Mouse (Mus musculus): ENCODE measurements around the gene Tox4. TPM values are rescaled to one million over a fixed set of nuclear protein-coding genes. Genes with fewer than 3 reads are reported as not detected.

The Tox4 gene
- polyA plus RNA-seq, 1 experiment from 2014 or later = 56.6 TPM

DNA sequence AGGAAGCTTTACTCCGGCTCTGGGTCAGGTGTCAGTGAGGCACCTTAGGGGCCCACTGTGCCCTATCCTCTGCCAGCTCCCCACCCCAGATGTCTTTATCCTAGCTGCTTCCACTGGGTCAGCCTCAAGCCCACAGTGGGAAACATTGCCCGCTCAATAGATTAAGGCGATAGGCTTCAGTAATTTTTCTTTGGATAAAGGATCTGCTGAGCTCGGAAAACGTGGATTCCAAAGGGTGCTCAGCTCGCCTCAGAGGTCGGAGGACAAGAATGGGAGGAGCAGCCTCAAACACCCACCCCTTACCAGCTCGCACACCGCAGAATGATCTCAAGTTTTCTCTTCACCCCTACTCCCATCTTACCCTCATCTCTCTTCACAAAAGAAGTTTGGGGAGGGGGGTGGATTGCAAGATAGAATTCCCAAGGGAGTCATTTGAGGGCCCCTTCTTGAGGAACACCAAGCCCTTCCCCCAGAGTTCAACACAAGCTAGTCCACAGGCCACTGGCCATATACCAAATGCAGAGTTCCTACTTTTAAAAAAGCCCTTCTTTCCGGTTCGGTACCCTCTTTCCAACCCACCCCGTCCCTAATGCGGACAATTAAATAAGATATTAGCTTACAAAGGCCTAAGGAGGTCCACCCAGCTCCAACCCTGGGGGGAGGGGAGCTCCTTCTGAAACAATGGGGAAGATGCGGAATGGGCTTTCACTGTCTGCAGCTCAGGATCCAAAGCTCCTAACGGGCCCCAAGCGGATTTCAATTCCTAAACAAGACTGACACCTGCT, 37.7 kb downstream of the Tox4 start:
- Histone ChIP-seq H3K36me3 (replicated peaks) (peaks cover 60% of the 10 kb centered on the region), H3K9me3 (peaks cover 17% of the 10 kb centered on the region; the same call in 1 of the 2 replicates), H3K4me1 (peaks cover 64% of the 10 kb centered on the region), H3K27me3 (ENCODE audit: poor library complexity, severe bottlenecking) (no peaks in the 10 kb centered on the region), H3K4me3 (peak overlapping the region; percentile 69), H3K27ac (peak overlapping the region; percentile 94)
- WGBS = 1% methylated on average over 16 of the region's 16 CpGs
- DNase-seq (ENCODE audit: extremely low spot score, low spot score) = peak; percentile 62

DNA sequence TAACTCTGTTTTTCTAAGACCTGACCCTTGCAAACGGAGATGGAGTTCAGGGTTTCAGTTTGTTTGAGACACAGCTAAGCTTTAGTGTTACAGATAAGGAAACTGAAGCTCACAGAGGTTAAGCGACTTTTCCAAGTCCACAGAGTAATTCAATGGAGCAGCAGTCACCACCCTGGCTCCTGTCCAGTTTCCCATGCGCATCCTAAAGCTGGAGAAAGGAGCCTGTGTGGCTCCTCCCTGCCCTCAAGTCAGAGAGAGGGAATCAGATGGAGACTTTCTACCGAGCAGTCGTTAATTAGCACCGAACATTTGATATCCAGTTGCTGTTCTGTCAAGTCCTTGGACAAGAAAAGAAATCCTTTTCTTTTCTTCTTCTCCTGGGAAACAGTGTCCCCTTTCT, 40.4 kb downstream of the Tox4 start:
- DNase-seq (ENCODE audit: extremely low spot score, low spot score) = no peak
- Histone ChIP-seq H3K4me3 (no peak overlapping the region), H3K4me1 (peaks cover 40% of the 10 kb centered on the region), H3K27me3 (ENCODE audit: poor library complexity, severe bottlenecking) (no peaks in the 10 kb centered on the region), H3K27ac (no peak overlapping the region), H3K36me3 (replicated peaks) (peaks cover 55% of the 10 kb centered on the region), H3K9me3 (no peaks in the 10 kb centered on the region)
- 74% methylated on average over 6 of the region's 6 CpGs for WGBS

DNA sequence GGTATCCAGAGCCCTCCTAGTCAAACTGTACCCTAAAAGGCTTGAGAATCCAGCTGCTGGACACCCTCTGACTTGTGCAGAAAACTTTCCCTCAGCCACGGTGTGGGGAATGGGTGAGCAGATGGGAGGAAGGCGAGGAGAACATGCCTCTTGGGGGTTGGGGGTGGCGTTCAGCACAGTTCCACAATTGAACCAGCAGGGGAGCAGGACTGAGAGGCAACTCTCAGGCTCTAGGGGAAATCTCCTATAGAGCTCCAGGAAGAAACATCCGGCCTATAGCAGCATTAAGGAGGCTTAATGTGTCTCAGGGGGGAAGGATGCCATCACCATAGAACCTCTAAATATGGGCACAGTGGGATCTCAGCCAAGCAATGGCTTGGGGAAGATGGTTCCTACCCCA, 46.9 kb downstream of the Tox4 start:
- WGBS = 2% methylated on average over 4 of the region's 4 CpGs
- H3K36me3 ChIP-seq (replicated peaks) = peaks cover 22% of the 10 kb centered on the region
- H3K27me3 ChIP-seq (ENCODE audit: poor library complexity, severe bottlenecking) = peaks cover 4% of the 10 kb centered on the region
- peak overlapping the region; percentile 79 for H3K4me3 ChIP-seq
- H3K9me3 ChIP-seq = no peaks in the 10 kb centered on the region
- peaks cover 51% of the 10 kb centered on the region for H3K4me1 ChIP-seq
- peak overlapping the region; percentile 97 for H3K27ac ChIP-seq
- DNase-seq (ENCODE audit: extremely low spot score, low spot score) = no peak

DNA sequence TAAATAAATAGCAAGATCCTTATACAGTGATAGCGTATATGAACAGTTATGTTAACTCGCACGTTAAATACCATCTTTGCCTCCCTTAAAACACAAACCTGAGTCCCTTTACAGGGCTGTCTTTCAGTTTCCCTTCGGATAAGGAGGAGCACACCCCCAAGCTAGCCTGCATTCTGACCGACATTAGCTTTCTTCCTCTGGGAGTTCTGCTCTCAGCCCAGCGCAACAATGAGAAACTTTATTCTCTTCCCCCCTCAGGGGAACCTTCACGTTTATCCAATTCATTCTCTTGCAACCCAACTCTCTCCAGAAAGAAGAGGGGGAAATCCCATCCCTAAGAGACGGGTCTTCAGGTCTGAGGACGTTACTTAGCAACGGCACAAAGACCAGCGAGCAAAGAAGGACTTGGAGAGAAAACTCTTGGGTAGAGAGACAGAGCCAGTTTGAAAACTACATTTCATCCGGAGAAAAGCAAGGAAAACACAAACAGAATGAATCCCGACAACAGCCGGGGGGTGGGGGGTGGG, 48.5 kb downstream of the Tox4 start:
- peaks cover 4% of the 10 kb centered on the region for H3K27me3 ChIP-seq (ENCODE audit: poor library complexity, severe bottlenecking)
- peak; percentile 53 for DNase-seq (ENCODE audit: extremely low spot score, low spot score)
- H3K9me3 ChIP-seq = no peaks in the 10 kb centered on the region
- peaks cover 19% of the 10 kb centered on the region for H3K36me3 ChIP-seq (replicated peaks)
- under 1% methylated on average over 14 of the region's 14 CpGs for WGBS
- H3K4me1 ChIP-seq = peaks cover 66% of the 10 kb centered on the region
- peak overlapping the region; percentile 97 for H3K27ac ChIP-seq
- H3K4me3 ChIP-seq = peak overlapping the region; percentile 79

DNA sequence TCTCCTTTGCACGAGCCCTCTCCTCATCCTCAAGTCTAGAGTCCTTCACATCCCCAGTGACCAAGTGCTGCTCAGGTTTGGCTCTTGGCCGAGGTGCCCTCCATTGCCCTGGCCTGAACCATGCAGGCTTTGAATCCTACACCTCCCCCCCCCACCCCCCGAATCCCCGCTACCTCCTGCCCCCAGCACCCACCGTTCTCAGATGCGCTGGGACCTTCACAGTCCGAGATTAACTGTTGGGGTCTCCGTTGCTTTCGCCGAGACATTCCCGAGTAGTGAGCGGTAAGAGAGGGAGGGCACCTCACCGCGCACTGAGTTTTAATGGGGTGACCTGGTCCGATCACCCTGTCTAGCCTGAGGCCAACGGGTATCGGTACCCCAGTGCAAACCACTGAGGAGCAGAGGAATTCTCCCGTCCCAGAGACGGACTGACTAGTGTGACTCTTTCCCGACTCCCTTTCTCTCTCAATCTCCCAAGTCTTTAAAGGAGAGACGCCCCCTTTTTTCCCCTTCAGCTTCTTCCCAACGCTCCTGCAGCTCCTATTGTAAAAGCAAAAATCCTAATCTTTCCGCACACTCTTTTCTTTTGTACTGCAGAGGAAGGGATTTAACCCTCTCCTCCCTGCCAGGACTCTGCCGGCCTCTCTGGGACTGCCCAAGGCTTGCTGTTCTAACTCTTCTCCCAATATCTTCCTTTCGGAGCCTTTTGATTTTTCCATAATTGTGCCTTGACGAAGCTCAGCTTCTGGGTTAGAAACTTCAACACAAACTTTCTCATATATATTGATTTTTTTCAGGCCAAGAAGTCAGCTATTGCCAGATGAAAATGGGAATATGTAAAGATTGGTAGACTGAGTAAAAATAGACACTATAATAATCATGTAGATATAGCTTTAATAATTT, 49.2 kb downstream of the Tox4 start, which contains the start of gene Sall2:
Gene Sall2 (minus strand): TSS at position 853 of the 903 bp plus-strand sequence.
- DNase-seq (ENCODE audit: extremely low spot score, low spot score) = peak; percentile 60
- Histone ChIP-seq H3K27ac (peak within 1 kb of the TSS; percentile 97), H3K36me3 (replicated peaks) (peaks cover 12% of the 10 kb centered on the region), H3K4me1 (peaks cover 72% of the 10 kb centered on the region), H3K27me3 (ENCODE audit: poor library complexity, severe bottlenecking) (peaks cover 4% of the 10 kb centered on the region), H3K4me3 (peak within 1 kb of the TSS; percentile 79), H3K9me3 (no peaks in the 10 kb centered on the region)
- WGBS = under 1% methylated on average over 26 of the region's 26 CpGs

DNA sequence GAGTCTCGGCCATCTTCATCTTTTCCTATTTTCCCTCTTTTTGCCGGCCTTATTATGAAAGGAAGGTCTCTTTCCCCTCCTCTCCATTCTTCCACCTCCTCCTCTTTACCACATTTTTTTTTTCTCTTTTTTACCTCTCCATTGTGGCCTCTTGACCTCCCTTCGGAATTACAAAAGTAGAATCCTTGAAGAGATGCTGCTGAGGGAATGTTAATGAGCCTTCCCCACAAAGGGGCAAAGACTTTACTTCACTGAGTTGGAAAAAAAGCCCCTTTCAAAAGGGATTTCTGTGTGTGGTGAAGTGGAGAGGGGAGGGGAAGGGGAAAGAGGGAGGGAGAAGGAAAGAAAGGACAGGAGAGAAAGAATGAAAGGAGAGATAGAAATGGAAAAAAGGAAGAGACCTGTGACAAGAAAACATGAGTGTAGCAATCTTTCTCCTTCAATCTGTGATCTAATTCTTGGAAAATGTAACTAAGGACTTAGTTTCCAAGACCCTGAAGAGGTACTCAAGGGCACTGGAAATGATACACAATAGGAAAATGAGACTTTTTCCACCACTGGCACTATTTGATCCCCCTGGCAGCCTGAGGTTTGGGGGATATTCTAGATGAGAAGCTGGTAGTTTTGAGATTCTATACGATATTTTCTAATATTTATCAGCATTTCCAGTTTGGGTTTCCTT, 52.3 kb downstream of the Tox4 start:
- H3K9me3 ChIP-seq = no peaks in the 10 kb centered on the region
- peaks cover 60% of the 10 kb centered on the region for H3K4me1 ChIP-seq
- peaks cover 4% of the 10 kb centered on the region for H3K27me3 ChIP-seq (ENCODE audit: poor library complexity, severe bottlenecking)
- DNase-seq (ENCODE audit: extremely low spot score, low spot score) = no peak
- H3K27ac ChIP-seq = peak overlapping the region; percentile 97
- peak overlapping the region; percentile 31 for H3K4me3 ChIP-seq
- no peaks in the 10 kb centered on the region for H3K36me3 ChIP-seq (replicated peaks)
- WGBS = 6% methylated on average over 4 of the region's 4 CpGs

DNA sequence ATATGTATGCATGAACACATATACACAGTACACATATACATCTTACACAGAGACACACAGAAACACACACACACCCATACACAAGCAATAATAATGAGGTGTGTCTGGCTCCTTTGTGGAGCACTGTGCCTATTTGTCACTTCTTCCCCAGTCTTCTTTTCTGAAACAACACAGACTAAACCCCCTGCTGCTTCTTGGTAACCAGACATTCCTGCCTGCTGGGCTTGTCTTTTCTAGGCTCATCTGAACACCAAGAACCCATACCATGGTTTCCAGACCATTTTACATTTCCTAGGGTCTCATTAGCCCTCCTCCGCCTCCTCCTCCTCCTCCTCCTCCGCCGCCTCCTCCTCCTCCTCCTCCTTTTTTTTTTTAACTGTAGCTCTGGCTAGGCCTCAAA, 53.2 kb downstream of the Tox4 start:
- no peaks in the 10 kb centered on the region for H3K36me3 ChIP-seq (replicated peaks)
- H3K27me3 ChIP-seq (ENCODE audit: poor library complexity, severe bottlenecking) = peaks cover 4% of the 10 kb centered on the region
- WGBS = 45% methylated on average over 1 of the region's 3 CpGs
- DNase-seq (ENCODE audit: extremely low spot score, low spot score) = no peak
- H3K4me3 ChIP-seq = no peak overlapping the region
- H3K9me3 ChIP-seq = no peaks in the 10 kb centered on the region
- peaks cover 51% of the 10 kb centered on the region for H3K4me1 ChIP-seq
- H3K27ac ChIP-seq = peak overlapping the region; percentile 97

DNA sequence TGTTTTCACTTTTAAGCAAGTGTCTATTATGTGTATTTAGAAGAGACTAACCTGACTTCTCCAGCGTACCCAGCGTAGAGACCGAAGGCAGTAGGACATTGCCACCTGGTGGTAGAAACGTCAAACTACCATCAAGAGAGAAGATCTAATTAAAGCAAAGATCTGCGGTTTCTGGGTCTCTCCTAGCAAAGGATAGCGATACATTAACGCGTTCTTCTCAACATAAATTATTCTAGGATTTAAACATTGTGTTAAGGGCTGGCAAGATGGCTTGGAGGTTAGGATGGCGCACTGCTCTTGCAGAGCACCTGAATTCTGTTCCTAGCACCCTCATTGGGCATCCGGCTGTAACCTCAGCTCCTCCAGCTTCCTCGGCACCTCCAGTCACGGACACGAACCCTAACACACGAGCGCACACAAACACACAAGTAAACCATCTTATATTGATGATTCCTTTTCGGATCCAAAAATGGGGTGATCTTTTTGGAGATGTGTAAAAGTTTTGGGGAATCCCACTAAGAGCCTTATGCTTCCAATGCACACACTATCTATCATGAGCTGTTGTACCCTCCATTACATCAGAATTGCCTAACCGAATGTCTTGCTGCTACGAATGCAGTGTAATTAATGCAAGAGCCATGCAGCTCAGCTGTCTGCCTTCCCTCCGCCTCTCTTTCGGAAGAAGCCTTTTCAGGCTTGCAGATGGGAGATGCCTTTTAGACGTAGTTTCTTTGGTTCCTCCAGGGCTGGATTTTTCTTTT, 60.0 kb downstream of the Tox4 start:
- 43% methylated on average over 21 of the region's 21 CpGs for WGBS
- H3K4me3 ChIP-seq = peak overlapping the region; percentile 30; the same call in 1 of the 2 replicates
- no peaks in the 10 kb centered on the region for H3K9me3 ChIP-seq
- DNase-seq (ENCODE audit: extremely low spot score, low spot score) = no peak
- H3K4me1 ChIP-seq = peaks cover 14% of the 10 kb centered on the region; the same call in 1 of the 2 replicates
- H3K27me3 ChIP-seq (ENCODE audit: poor library complexity, severe bottlenecking) = no peaks in the 10 kb centered on the region
- no peak overlapping the region for H3K27ac ChIP-seq
- H3K36me3 ChIP-seq (replicated peaks) = no peaks in the 10 kb centered on the region

DNA sequence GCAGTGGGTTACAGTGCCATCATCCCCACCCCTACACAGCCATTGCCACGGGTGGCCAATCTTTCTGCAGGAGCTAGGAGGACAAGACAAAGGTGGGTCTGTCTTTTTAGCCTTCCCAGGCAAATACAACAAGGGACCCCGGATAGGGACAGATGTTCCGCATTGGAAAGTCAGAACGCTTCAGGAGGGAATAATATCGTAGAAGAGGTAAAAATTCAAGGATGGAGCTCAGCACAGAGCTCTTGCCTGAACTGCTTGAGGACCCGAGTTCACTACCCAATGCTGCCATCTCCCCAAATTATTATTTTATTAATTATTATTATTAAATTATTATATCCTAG, 60.5 kb downstream of the Tox4 start:
- H3K36me3 ChIP-seq (replicated peaks) = no peaks in the 10 kb centered on the region
- H3K27me3 ChIP-seq (ENCODE audit: poor library complexity, severe bottlenecking) = no peaks in the 10 kb centered on the region
- WGBS = 82% methylated on average over 6 of the region's 6 CpGs
- H3K4me1 ChIP-seq = peaks cover 11% of the 10 kb centered on the region; the same call in 1 of the 2 replicates
- no peak for DNase-seq (ENCODE audit: extremely low spot score, low spot score)
- H3K9me3 ChIP-seq = no peaks in the 10 kb centered on the region; the same call in 1 of the 2 replicates
- H3K4me3 ChIP-seq = no peak overlapping the region
- no peak overlapping the region for H3K27ac ChIP-seq

Data from forebrain, embryonic 10.5 days (tissue).